Mouse (Mus musculus) kidney, embryonic 16.5 days (tissue): ENCODE measurements at regions not wholly inside any gene's neighbourhood (a gene's known extent, or its start where the extent isn't known, plus 50 kb on each side); places are given as distances from the start of the nearest gene placed in this dataset.

ENCODE experiments used
- ATAC-seq: fragments of 200-750 bp; cut with Nextera tagmentation; 2 replicates; pipeline ENCODE4 v1.8.0; 2017; ENCODE audit warnings: moderate TSS enrichment; ENCODE audit not compliant: low FRiP score, low TSS enrichment
- H3K27ac ChIP-seq: fragments of 300-500 bp; sonication (generic); 2 replicates; pipeline ENCODE4 v1.5.1; 2014; ENCODE audit warnings: low read length
- H3K27me3 ChIP-seq: fragments of 300-500 bp; sonication (generic); 2 replicates; pipeline ENCODE4 v1.6.1; 2014; ENCODE audit warnings: low read length, control low read depth, mixed read lengths; ENCODE audit not compliant: insufficient read depth
- H3K36me3 ChIP-seq: fragments of 300-500 bp; sonication (generic); 2 replicates; pipeline ENCODE4 v1.6.1; 2014; ENCODE audit warnings: low read length, control low read depth, mixed read lengths; ENCODE audit not compliant: insufficient read depth
- H3K4me1 ChIP-seq: fragments of 300-500 bp; sonication (generic); 2 replicates; pipeline ENCODE4 v1.6.1; 2014; ENCODE audit warnings: low read length, control low read depth, mixed read lengths; ENCODE audit not compliant: insufficient read depth
- H3K4me2 ChIP-seq: fragments of 300-500 bp; sonication (generic); replicated peaks from 2 replicates; pipeline ENCODE4 v1.6.1; 2014; ENCODE audit warnings: low read depth, low read length
- H3K4me3 ChIP-seq: fragments of 300-500 bp; sonication (generic); 2 replicates; pipeline ENCODE4 v1.5.1; 2014; ENCODE audit warnings: mild to moderate bottlenecking, low read length
- H3K9ac ChIP-seq: fragments of 300-500 bp; sonication (generic); replicated peaks from 2 replicates; pipeline ENCODE4 v1.6.1; 2014; ENCODE audit warnings: low read length
- H3K9me3 ChIP-seq: fragments of 300-500 bp; sonication (generic); 2 replicates; pipeline ENCODE4 v1.6.1; 2016; ENCODE audit warnings: low read length, control low read depth
- WGBS: fragments of 180-500 bp; shearing (Covaris S2); extraction: QIAGEN DNeasy Blood & Tissue Kit; methylation state at CpG from one replicate; pipeline ENCODE4 v1.1.7; 2014; 5-methylcytosine and 5-hydroxymethylcytosine counted together

- Histone ChIP-seq H3K4me3 (no peak overlapping the region), H3K27me3 (no peaks in the 10 kb centered on the region), H3K27ac (no peak overlapping the region), H3K4me1 (no peaks in the 10 kb centered on the region), H3K36me3 (no peaks in the 10 kb centered on the region), H3K9me3 (no peaks in the 10 kb centered on the region), H3K9ac (no peak overlapping the region), H3K4me2 (no peak overlapping the region)
- WGBS: 70% methylated on average over 1 of the region's 1 CpGs
- no peak for ATAC-seq
Measured at GRCm38 (mm10) chr10:99811430-99811829, 52.0 kb upstream of the Csl start.
